Mouse (Mus musculus): ENCODE measurements around the gene Lactb. TPM values are rescaled to one million over a fixed set of nuclear protein-coding genes. Genes with fewer than 3 reads are reported as not detected.

The Lactb gene
- polyA plus RNA-seq, 1 experiment from 2014 or later = 12.4 TPM

DNA sequence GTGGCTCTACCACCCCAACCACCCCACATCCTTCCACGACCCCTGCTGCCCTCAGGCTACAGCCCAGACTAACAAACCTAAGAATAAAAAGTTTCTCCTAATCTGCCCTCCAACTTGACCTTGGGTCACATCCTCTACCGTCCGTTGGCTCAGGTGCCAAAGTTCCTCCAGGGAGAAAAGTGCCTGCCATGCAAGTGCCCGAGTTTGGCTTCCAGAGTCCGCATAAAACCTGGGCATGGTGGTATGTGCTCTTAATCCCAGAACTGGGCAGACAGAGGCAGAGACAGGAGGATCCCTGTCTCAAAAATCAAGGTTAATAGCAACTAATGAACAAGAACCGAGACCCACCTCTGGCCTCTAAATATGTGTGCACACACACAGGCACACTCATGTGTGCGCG lies 68.2 kb downstream of the Lactb start:
- ATAC-seq (ENCODE audit: low FRiP score, low read depth) = no peak
- H3K36me3 ChIP-seq = no peaks in the 10 kb centered on the region
- WGBS = 90% methylated on average over 8 of the region's 8 CpGs

DNA sequence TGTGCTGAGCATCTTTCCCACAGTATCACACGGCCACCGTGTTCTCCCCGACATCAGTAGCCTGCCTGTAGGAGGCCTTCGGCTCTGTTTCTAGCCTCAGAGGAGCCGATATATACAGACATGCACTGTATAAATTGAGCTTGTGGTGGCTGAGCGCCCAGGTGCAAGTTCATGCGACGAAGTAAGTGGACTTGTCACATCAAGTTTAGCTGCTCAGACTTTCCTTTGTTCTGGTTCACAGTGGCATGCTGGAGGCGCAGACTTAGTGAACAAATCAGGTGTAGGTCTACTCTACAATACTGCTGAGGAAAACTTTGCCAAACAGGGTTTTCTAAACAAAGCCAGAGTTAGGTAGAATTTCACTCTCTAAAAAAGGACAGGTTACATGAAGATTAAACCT lies 69.3 kb downstream of the Lactb start:
- no peak overlapping the region for H3K4me2 ChIP-seq
- H3K9ac ChIP-seq = no peak overlapping the region
- no peak overlapping the region for H3K27ac ChIP-seq (replicated peaks)
- peaks cover 26% of the 10 kb centered on the region for H3K4me1 ChIP-seq (replicated peaks)
- ATAC-seq (ENCODE audit: low FRiP score, low read depth) = no peak
- H3K9me3 ChIP-seq = no peaks in the 10 kb centered on the region
- H3K27me3 ChIP-seq = no peaks in the 10 kb centered on the region
- no peaks in the 10 kb centered on the region for H3K36me3 ChIP-seq
- H3K4me3 ChIP-seq = no peak overlapping the region
- 65% methylated on average over 9 of the region's 9 CpGs for WGBS

More for the DNA sequence above, 68.2 kb downstream of the Lactb start:
- Histone ChIP-seq H3K27me3 (no peaks in the 10 kb centered on the region), H3K9me3 (no peaks in the 10 kb centered on the region), H3K27ac (replicated peaks) (no peak overlapping the region), H3K4me3 (no peak overlapping the region), H3K4me1 (replicated peaks) (peaks cover 29% of the 10 kb centered on the region), H3K9ac (no peak overlapping the region), H3K4me2 (no peak overlapping the region)

Other genes starting within 250 kb of the Lactb start
- 19.9 and 20.7 TPM in 2 replicates for gene Aph1b, start 180.0 kb downstream of the Lactb start, polyA plus RNA-seq (2015; fragmentation: Nextera tagmentation; extraction: Ambion mirVana)
- 0.73 and 0.89 TPM in 2 replicates for gene Gm10647, start 178.4 kb downstream of the Lactb start, polyA plus RNA-seq (2015; fragmentation: Nextera tagmentation; extraction: Ambion mirVana)
- gene Aph1c, start 140.8 kb downstream of the Lactb start, polyA plus RNA-seq (2015; fragmentation: Nextera tagmentation; extraction: Ambion mirVana) = 4.1 and 4.8 TPM in 2 replicates
- 35.9 and 38.4 TPM in 2 replicates for gene Rab8b, start 55.8 kb downstream of the Lactb start, polyA plus RNA-seq (2015; fragmentation: Nextera tagmentation; extraction: Ambion mirVana)
- gene Rps27l, start 29.4 kb downstream of the Lactb start, polyA plus RNA-seq (2015; fragmentation: Nextera tagmentation; extraction: Ambion mirVana) = 237 and 266 TPM in 2 replicates
- gene Tpm1, start 73.9 kb upstream of the Lactb start, polyA plus RNA-seq (2015; fragmentation: Nextera tagmentation; extraction: Ambion mirVana) = 171 and 180 TPM in 2 replicates

Data from hindbrain, embryonic 15.5 days (tissue).